Mouse (Mus musculus) lung, postnatal 0 days (tissue): Measurements from ENCODE around the gene Rab11fip4.

Source experiments
- CTCF ChIP-seq: IDR thresholded peaks from 2 replicates; pipeline ENCODE4 v1.5.1; 2016; ENCODE audit warnings: antibody characterized with exemption, mild to moderate bottlenecking
- EP300 ChIP-seq: IDR thresholded peaks from 2 replicates; pipeline ENCODE4 v1.6.1; 2016; ENCODE audit warnings: antibody characterized with exemption, mild to moderate bottlenecking, control low read depth

GRCm38 (mm10) chr11:79657053-79657452, 66.0 kb downstream of the Rab11fip4 start:
- TF ChIP-seq CTCF = no peak
- no peak for TF ChIP-seq EP300
